Mouse (Mus musculus): ENCODE results near the gene Rab1b. TPM values are rescaled to one million over a fixed set of nuclear protein-coding genes. Genes with fewer than 3 reads are reported as not detected.

Rab1b gene
- polyA plus RNA-seq, 1 experiment from 2014 or later: 216 TPM

GRCm38 (mm10) chr19:5067040-5067799 is 39.7 kb downstream of the Rab1b start:
- Histone ChIP-seq H3K9me3 (no peaks in the 10 kb centered on the region), H3K4me1 (peaks cover 34% of the 10 kb centered on the region), H3K4me2 (peak overlapping the region; percentile 73), H3K36me3 (replicated peaks) (no peaks in the 10 kb centered on the region), H3K27ac (no peak overlapping the region), H3K4me3 (0 out of 2 replicates have a peak overlapping the region, but pooled peaks have one; percentile 37), H3K27me3 (replicated peaks) (peaks cover 26% of the 10 kb centered on the region), H3K9ac (no peak overlapping the region)
- 14% methylated on average over 15 of the region's 15 CpGs for WGBS
- no peak for ATAC-seq (replicated peaks)

GRCm38 (mm10) chr19:5065104-5065503 is 41.8 kb downstream of the Rab1b start:
- H3K4me2 ChIP-seq: no peak overlapping the region
- H3K4me3 ChIP-seq: no peak overlapping the region
- H3K36me3 ChIP-seq (replicated peaks): no peaks in the 10 kb centered on the region
- no peak overlapping the region for H3K27ac ChIP-seq
- 66% methylated on average over 7 of the region's 7 CpGs for WGBS
- H3K27me3 ChIP-seq (replicated peaks): peaks cover 26% of the 10 kb centered on the region
- no peak overlapping the region for H3K9ac ChIP-seq
- no peaks in the 10 kb centered on the region for H3K9me3 ChIP-seq
- peaks cover 24% of the 10 kb centered on the region for H3K4me1 ChIP-seq
- ATAC-seq (replicated peaks): no peak

- no peak for ATAC-seq (replicated peaks)
- 81% methylated on average over 6 of the region's 6 CpGs for WGBS
These were observed 44.4 kb downstream of the Rab1b start for GRCm38 (mm10) chr19:5062446-5062845.

GRCm38 (mm10) chr19:5062041-5062440 is 44.8 kb downstream of the Rab1b start:
- no peak overlapping the region for H3K4me3 ChIP-seq
- no peaks in the 10 kb centered on the region for H3K36me3 ChIP-seq (replicated peaks)
- H3K9me3 ChIP-seq: no peaks in the 10 kb centered on the region
- ATAC-seq (replicated peaks): no peak
- H3K27ac ChIP-seq: no peak overlapping the region
- peaks cover 11% of the 10 kb centered on the region; the same call in 1 of the 2 replicates for H3K4me1 ChIP-seq
- peaks cover 8% of the 10 kb centered on the region for H3K27me3 ChIP-seq (replicated peaks)
- 88% methylated on average over 5 of the region's 5 CpGs for WGBS
- H3K4me2 ChIP-seq: no peak overlapping the region
- no peak overlapping the region for H3K9ac ChIP-seq

More at GRCm38 (mm10) chr19:5062446-5062845, 44.4 kb downstream of the Rab1b start:
- Histone ChIP-seq H3K4me1 (peaks cover 15% of the 10 kb centered on the region; the same call in 1 of the 2 replicates), H3K4me2 (no peak overlapping the region), H3K9ac (no peak overlapping the region), H3K27me3 (replicated peaks) (peaks cover 11% of the 10 kb centered on the region), H3K9me3 (no peaks in the 10 kb centered on the region), H3K27ac (no peak overlapping the region), H3K4me3 (no peak overlapping the region), H3K36me3 (replicated peaks) (no peaks in the 10 kb centered on the region)

GRCm38 (mm10) chr19:5060365-5061330 is 46.2 kb downstream of the Rab1b start:
- Histone ChIP-seq H3K4me2 (no peak overlapping the region), H3K36me3 (replicated peaks) (no peaks in the 10 kb centered on the region), H3K4me1 (peaks cover 11% of the 10 kb centered on the region; the same call in 1 of the 2 replicates), H3K27me3 (replicated peaks) (0 out of 2 replicates have a peak, but pooled peaks cover 5% of the 10 kb centered on the region), H3K9ac (no peak overlapping the region), H3K9me3 (no peaks in the 10 kb centered on the region), H3K4me3 (no peak overlapping the region), H3K27ac (no peak overlapping the region)
- no peak for ATAC-seq (replicated peaks)
- 42% methylated on average over 5 of the region's 5 CpGs for WGBS

- Histone ChIP-seq H3K27me3 (replicated peaks) (0 out of 2 replicates have a peak, but pooled peaks cover 5% of the 10 kb centered on the region), H3K9me3 (no peaks in the 10 kb centered on the region), H3K36me3 (replicated peaks) (no peaks in the 10 kb centered on the region), H3K4me1 (peaks cover 11% of the 10 kb centered on the region; the same call in 1 of the 2 replicates), H3K4me3 (no peak overlapping the region), H3K4me2 (no peak overlapping the region), H3K9ac (no peak overlapping the region), H3K27ac (no peak overlapping the region)
- 0 out of 2 replicates have a peak, but pooled peaks have one; percentile 18 for ATAC-seq (replicated peaks)
- 16% methylated on average over 10 of the region's 10 CpGs for WGBS
These were observed 47.8 kb downstream of the Rab1b start for GRCm38 (mm10) chr19:5058801-5059771.

GRCm38 (mm10) chr19:5057876-5058775 is 48.7 kb downstream of the Rab1b start:
- 25% methylated on average over 16 of the region's 16 CpGs for WGBS

GRCm38 (mm10) chr19:5056251-5056650 is 50.6 kb downstream of the Rab1b start:
- peak; percentile 16; the same call in 1 of the 2 replicates for ATAC-seq (replicated peaks)

More at GRCm38 (mm10) chr19:5057876-5058775, 48.7 kb downstream of the Rab1b start:
- Histone ChIP-seq H3K9me3 (no peaks in the 10 kb centered on the region), H3K36me3 (replicated peaks) (no peaks in the 10 kb centered on the region), H3K4me3 (no peak overlapping the region), H3K4me2 (no peak overlapping the region), H3K27me3 (replicated peaks) (peaks cover 12% of the 10 kb centered on the region), H3K4me1 (peaks cover 11% of the 10 kb centered on the region; the same call in 1 of the 2 replicates), H3K9ac (no peak overlapping the region), H3K27ac (no peak overlapping the region)
- no peak for ATAC-seq (replicated peaks)

GRCm38 (mm10) chr19:5053909-5054308 is 53.0 kb downstream of the Rab1b start:
- H3K4me1 ChIP-seq: peaks cover 20% of the 10 kb centered on the region
- H3K27ac ChIP-seq: no peak overlapping the region
- ATAC-seq (replicated peaks): no peak
- no peaks in the 10 kb centered on the region for H3K36me3 ChIP-seq (replicated peaks)
- H3K4me2 ChIP-seq: no peak overlapping the region
- no peak overlapping the region for H3K9ac ChIP-seq
- peaks cover 45% of the 10 kb centered on the region for H3K27me3 ChIP-seq (replicated peaks)
- WGBS: 16% methylated on average over 9 of the region's 9 CpGs
- no peak overlapping the region for H3K4me3 ChIP-seq
- no peaks in the 10 kb centered on the region for H3K9me3 ChIP-seq

More at GRCm38 (mm10) chr19:5056251-5056650, 50.6 kb downstream of the Rab1b start:
- Histone ChIP-seq H3K4me3 (no peak overlapping the region), H3K4me2 (no peak overlapping the region), H3K27me3 (replicated peaks) (peaks cover 31% of the 10 kb centered on the region), H3K9me3 (no peaks in the 10 kb centered on the region), H3K9ac (no peak overlapping the region), H3K4me1 (peaks cover 11% of the 10 kb centered on the region; the same call in 1 of the 2 replicates), H3K27ac (no peak overlapping the region), H3K36me3 (replicated peaks) (no peaks in the 10 kb centered on the region)
- 14% methylated on average over 6 of the region's 6 CpGs for WGBS

- 0 out of 2 replicates have a peak, but pooled peaks cover 3% of the 10 kb centered on the region for H3K36me3 ChIP-seq (replicated peaks)
- H3K27ac ChIP-seq: no peak overlapping the region
- H3K9me3 ChIP-seq: no peaks in the 10 kb centered on the region
- ATAC-seq (replicated peaks): no peak
- peaks cover 45% of the 10 kb centered on the region for H3K27me3 ChIP-seq (replicated peaks)
- peaks cover 15% of the 10 kb centered on the region for H3K4me1 ChIP-seq
- 66% methylated on average over 17 of the region's 17 CpGs for WGBS
- H3K9ac ChIP-seq: no peak overlapping the region
- H3K4me3 ChIP-seq: no peak overlapping the region
- no peak overlapping the region for H3K4me2 ChIP-seq
These were observed 54.0 kb downstream of the Rab1b start for GRCm38 (mm10) chr19:5052853-5053252.
